Mouse (Mus musculus) CH12F3 (cell line): ENCODE measurements around the gene Msgn1.

Experiments used
- in situ Hi-C: fragments of 300-500 bp; cut with MboI; formaldehyde crosslinking; loops from 2 replicates; pipeline ENCODE4 v1.14.3; 2020; ENCODE audit warnings: low sequenced_read_pairs

Msgn1 gene

DNA sequence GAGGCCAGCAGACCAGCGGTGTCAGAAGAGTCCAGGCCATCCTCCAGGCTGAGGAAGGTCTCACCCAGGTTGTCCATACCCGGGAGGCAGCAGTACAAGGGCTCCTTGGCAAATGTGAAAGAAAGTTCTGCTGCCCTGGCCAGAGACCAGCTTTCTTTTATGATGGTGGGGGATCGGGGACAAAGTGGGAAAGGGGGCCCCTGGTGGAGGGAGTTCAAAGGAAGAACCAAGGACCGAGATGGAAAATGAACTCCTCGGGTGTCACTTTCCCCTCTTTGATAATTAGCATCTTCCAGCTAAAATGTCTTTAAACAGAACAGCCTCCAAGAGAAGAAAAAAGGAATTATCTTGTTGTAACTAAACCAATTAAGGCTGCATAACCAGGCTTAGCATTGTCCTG lies at the start of gene Msgn1:
Msgn1 (minus strand) TSS at position 101 of the 400 bp plus-strand sequence.
- in situ Hi-C loops, result no loop called here

DNA sequence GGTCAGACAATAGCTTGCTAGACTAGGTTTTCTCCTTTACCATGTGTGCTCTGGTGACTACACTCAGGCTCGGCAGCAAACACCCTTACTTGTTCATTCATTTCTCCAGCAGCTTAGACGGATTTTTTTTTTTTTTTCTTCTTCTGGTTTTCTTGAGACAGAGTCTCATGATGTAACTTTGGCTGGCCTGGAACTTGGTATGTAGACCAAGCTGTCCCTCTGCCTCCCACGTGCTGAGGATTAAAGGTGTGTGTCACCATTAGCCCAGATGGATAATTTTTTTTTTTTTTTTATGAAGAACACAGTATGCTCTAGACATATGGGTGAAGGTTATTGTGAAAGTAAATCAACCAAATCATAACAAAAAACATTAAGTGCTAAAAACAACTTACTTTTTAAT lies 41.5 kb upstream of the Msgn1 start:
- in situ Hi-C loops, result no loop called here

DNA sequence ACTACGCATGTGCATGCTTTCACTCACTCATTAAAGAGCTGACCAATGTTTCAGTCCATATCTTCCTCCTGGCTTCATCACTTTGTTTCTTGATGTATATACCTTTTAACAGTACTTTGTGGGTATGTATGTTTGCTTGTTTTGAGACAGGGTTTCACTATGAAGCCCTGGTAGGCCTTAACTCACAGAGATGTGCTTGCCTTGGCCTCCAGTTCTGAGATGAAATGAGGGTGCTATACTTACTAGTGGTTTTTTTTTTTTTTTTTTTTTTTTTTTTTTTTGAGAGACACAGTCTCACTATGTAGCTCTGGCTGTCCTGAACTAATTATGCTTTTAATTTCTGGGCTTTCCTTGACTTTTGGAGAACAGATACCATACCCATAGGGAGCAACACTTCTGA lies 38.7 kb upstream of the Msgn1 start:
- in situ Hi-C loops, result no loop called here

DNA sequence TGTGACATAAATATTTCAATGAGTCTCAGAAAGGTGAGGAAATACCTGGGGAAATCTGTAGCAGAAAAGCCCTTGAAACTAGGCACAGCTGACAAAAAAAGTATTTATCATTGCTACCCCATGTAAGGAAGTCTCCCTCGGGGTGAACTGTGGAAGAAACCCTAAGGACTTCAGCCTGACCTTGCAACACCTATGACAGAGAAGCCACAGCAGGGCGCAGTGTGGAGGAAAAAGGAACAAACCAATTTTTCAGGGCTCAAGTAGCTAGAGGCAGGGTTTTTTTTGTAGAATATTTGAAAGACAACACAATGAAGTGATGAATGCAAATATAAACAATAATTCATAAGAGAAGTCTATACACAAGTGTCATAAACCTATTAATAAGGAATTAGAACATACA lies 27.2 kb upstream of the Msgn1 start:
- in situ Hi-C loops, result no loop called here

DNA sequence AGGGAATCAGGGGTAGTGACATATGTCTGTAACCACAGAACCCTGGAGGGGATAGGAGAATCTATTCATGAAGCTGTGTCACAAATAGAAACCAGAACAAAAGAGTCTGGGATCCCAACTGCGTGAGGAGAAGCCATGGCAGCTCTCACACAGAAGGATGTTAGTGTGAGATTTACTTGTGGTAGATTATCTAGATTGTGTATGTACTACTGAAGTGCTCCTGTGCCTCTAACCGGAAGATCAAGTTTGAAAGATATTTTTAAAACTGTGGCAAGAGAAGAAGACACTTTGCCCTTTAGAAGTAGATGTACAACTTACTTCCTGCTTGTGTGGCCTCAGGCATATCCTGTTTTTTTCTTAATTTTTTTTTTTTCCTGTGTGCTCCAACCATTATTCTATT lies 21.5 kb upstream of the Msgn1 start:
- in situ Hi-C loops, result no loop called here

DNA sequence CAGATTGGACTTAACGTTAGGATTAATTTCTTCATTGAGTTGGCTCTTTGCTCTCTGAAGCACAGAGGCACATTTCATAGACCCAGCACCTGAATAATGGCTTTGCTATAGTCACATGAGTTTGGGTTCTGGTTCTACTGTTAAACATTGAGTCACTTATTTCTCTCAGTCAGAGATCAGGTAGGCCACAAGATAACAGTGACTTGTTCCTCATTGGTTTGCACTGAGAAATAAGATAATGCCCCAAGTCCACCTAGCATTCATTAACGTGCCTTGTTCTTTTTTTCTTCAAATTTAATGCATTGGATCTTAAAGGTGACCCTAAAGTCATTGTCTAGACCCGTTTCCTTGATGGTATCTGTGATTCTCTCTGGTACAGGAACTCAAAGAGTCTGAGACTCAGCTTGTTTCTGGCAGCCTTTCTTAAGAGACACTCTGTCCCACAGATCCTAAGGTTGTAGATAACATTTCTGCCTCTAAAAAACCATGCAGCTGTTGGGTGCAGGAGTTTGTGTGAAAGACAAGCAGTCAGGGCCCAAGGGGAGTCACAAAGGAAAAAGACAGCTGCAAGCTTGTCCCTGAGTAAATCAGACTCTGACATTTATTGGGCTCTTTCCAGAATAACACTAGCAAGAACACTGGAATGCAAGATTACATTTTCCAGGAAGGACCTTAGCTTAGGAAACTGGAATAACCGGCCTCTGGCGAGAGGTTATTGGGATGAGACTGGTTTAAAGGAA lies 17.9 kb upstream of the Msgn1 start:
- in situ Hi-C loops, result no loop called here

DNA sequence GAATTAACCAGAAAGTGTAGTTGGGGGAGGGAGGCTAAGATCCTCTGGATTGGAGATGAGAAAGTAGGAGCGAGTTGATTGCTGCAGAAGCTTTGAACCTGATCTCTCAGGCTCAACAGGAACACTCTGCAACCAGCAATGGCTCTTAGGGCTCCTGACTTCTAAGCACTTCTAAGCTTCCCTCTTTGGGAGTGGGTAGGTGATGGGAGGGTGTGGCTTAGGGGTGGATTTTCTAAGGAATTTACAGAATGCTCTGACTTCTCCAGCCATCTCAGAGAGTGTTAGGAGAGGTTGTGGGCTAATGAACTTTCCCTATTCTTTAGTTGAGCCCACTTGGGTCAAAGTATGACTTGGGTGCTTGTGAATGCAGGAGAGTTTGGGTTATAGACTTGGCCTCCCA lies 17.4 kb upstream of the Msgn1 start:
- in situ Hi-C loops, result no loop called here

DNA sequence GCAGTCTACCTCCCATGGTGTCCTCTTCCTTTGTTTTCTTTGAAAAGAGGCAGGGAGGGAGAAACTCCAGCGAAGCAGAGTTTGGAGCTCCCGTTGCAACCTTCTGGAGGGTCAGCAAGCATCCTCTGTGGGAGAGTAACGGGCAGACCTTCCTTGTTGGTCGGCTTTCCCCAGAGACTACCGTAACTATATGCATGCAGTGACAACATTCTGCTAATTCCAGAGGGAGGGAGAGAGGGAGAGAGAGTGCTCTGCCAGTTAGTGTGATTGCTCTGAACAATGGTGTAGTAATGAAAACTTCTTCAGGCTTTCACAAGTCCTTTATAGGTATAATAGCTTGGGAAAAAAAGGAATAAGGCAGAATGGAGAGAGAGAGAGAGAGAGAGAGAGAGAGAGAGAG lies 15.9 kb upstream of the Msgn1 start:
- in situ Hi-C loops, result no loop called here

DNA sequence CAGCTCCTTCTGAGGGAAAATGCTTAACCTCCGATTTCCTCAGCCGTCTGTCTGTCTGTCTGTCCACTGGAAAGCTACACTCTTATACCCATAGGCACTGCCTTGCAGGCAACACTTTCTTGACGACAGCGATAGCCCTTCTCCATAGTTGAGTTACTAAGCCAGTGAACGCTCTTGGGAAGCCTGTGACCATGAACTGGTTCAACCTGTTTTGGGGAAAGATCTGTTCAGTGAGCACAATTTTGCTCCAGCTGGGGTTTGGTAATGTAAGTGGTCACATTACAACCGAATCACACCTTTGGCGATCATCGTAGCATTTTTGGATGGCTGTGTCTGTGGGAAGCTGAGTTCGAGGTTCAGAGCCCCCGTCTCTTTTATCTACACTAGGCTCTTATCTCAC lies 14.3 kb upstream of the Msgn1 start:
- in situ Hi-C loops, result no loop called here

DNA sequence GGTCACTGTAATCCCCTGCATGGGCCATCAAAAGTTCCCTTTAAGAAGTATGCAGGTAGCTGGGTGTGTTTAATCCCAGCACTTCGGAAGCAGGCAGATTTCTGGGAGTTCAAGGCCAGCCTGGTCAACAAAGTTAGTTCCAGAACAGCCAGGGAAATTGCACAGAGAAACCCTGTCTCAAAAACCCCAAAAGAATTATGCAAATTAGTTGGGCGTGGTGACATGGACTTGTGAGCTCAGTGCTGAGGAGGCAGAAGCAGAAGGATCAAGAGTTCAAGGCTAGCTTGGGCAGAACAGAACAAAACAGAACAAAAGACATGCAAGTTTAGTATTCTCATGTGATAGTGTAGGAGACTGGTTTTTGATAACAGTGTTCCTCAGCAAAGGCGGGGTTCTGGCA lies 13.8 kb upstream of the Msgn1 start:
- in situ Hi-C loops, result no loop called here

DNA sequence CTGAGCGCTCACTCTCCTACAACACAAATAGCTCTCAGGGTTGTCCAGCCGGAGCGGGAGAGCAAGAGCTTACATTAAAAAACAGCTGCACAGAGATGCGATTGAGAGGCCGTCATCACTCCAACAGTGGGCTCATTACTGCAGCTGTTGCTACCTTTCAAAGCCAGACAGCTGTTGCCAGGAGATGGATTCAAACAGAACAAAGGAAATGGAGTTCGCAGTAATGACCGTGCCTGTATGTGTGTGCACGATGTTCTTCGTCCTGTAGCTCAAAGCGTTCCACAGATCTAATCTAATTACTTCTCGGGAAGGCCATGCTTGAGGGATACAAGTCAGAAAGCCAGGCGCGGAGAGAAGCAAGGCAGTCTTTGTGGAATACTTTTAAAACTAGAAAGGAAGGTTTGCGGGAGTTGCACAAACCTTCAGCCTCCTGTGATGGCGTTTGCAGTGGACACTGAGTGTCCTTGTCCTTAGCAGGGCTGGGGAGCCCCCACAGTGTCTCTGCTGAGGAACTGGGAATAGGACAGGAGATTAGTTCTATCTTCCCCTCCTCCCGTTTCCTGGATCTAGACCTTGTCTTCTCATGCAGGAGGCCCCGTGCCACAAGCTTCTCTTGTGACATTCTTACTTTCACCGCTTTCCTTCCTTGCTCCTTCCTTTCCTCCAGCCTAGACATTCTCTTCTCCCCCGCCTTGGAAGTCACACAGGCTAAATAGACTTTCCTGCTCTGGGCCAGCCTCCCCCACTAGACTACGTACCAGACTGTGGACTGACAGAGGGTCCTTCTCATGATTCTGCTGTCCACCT lies 13.0 kb upstream of the Msgn1 start:
- in situ Hi-C loops, result no loop called here

DNA sequence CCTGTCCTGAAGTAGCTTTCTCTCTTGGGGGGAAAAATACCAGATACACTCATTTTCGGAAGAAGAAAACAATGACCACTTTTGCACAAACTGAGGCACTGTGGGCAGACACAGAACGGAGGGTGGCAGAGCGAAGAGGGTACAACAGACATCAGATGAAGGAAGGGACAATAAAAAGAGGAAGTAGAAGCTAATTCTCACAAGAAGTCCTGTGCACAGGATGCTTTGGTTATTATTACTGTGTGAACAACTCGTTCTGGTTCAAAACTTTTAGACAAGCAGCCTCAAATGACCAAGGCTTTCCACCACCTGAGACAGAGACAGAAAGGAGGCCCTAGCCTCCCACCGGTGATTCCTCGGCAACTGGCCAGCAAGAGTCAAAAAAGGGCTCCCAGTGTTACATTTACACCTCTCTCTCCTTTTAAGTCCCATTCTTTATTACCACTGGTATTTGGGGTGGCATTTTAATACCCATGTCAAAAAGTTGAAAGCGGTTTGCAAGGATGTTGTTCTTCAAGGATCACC lies 9.0 kb upstream of the Msgn1 start:
- in situ Hi-C loops, result no loop called here

DNA sequence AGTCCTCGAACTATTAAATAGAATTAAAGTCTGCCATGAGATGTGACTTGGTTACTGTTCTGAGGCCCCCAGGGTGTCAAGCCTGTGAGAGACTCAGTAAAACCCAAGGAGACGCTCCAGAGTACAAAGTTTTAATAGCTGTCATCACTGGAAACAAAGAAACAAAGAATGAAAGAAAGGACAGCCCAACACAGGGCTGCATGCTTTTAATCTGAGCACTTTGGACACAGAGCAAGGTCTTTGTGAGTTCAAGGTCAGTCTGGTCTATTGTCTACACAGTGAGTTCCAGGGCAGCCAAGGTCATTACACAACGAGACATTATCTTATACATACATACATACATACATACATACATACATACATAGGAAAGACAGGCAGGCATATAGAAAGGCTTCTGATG lies 7.7 kb upstream of the Msgn1 start:
- in situ Hi-C loops, result no loop called here

DNA sequence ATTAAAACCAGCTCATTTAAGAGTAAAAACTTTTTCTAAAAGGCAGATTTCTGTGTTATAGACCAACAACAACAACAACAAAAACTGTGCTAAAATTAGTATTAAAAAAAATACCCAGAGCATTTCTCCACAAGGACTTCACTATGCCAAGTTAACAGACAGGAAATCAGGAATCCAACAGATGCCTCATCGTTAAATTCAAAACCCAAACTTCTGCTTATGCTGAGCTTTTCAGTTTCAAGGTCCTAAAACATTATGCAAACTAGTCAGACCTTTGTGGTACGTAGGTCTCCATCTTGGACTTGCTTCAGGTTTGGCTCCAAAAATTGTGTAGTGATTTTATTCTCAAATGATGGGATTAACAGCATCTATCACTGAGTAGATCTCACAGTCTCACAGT lies 6.8 kb upstream of the Msgn1 start:
- in situ Hi-C loops, result no loop called here

DNA sequence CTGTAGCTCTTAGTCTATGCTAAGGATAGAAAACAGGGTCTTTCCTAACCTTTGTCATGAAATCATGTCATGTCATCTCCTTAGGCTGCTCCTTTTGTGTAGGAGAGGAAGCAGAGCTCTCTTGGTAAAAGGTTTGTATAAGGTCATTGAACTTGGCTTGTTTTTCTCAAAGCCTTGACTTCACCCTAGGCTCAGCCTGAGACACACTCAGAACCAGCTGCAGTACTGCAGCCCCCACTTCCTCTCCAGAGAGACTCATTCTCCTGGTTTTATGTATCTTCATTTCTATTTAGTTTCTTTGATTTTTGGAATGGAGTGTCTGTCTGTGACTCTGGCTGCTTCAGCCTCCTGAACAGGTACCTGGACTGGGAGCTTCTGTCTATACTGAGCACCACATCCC lies 6.0 kb upstream of the Msgn1 start:
- in situ Hi-C loops, result no loop called here

DNA sequence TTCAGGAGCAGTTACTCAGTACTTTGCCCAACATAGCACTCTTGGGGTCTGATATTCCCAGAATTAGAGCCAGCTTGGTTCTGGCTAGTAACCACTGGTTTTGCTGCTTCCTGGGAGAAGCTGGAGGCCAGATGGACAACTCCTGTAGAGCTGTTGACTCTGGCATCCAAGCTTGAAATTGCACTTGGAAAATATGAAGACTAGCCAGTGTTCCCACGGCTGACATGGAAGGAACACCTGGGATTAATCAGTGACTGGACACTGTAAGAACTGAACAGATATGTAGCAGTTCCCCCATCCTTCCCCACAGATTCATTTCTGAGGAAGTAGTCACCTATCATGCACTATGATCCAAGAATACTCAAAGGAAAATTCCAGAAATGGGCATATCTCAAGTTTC lies 4.1 kb upstream of the Msgn1 start:
- in situ Hi-C loops, result no loop called here

DNA sequence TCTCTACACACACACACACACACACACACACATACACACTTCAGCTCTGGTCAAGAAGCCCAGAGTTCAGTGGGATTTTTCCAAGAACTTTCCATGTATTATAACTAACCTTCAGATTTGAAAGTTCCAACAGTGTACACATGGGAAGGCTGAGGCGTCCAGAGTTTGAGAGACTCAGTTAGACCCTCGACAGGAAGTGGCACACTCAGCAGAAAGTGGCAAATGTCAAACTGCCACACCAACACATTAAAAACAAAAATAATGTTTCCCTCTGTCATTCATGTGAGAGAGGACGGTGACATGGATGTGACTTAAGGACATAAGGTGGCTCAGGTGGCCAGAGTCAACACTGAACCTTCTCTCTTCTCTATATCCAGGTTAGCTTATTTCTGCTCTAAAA lies 1.6 kb upstream of the Msgn1 start:
- in situ Hi-C loops, result no loop called here

DNA sequence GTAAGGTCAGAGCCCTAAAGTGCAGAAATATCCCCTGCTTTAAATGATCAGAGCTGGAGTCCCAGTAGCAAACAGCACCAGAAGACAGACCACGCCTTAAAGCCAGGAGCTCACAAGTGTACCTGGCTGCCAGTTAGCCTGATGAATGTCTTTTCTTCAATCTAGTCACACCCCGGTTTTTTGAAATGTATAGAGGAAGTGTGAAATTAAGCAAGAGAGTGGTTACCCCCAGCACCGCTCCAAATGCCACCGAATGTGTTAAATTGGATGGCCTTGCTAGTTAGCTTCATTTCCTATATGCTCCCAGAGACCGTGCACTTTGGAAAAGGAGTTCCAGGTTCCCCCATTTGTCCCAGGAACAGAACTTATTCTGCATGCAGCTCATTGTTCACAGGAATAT lies 864 bp upstream of the Msgn1 start:
- in situ Hi-C loops, result no loop called here

DNA sequence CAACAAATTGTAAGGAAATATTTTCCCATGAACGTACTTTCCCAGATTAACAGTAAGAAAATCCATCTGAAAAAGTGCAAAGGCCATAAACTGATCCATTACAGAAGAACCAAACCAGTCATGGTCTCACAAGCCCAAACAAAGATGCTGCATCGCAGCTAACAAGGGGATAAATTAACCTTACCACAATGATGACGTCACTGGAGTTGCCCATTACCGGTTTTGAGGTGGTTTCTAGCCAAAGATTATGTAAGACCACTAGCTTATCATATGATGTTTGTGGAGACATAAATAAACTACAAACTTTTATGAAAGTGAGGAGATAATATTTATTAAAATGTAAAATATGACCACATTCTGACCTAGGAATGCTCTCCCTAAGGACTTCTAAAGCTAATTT lies 2.5 kb downstream of the Msgn1 start:
- in situ Hi-C loops, result no loop called here

DNA sequence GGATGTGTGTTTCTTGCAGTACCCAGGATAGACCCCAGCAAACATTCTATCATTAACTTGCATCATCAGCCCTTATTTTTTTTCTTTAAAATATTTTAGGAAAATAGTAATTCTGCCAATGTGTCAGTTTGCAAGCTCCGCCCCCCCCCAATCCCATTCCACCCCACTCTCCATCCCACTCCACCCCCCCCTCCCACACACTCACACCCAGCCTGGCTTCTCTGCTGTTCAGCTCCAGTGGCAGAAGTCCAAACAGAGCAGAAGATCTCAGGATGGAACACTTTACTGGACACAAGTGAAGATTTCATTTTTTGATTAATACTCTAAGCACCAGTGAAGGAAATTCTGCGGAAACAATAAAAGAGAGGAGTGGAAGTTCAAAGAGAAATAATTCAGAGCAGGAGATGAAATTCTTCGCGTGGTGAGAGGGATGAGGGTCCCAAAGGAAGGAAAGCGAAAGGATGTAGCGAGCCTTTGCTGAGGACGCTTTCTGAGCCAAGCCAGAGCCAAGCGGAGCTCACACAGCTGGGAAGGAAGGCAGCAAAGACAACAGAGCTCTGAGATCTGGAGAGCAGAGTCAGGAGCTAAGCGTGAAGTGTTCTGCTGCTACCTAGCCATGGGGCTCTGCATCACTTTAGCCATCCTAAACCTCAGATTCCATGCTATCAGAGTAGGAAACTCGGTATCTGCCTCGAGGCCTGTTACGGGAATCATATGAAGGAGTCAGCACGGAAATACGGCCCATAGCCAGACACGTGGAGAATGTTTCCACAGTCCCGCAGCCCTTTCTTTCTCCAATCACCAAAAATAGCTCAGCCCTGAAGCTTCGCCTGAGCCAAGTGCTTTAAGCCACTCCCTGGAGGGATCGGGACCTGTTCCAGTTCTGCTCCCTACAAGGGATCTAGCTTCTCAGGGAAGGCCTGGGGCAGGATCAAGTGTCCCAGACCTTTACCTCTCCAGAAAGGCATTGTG lies 4.8 kb downstream of the Msgn1 start:
- in situ Hi-C loops, result no loop called here

DNA sequence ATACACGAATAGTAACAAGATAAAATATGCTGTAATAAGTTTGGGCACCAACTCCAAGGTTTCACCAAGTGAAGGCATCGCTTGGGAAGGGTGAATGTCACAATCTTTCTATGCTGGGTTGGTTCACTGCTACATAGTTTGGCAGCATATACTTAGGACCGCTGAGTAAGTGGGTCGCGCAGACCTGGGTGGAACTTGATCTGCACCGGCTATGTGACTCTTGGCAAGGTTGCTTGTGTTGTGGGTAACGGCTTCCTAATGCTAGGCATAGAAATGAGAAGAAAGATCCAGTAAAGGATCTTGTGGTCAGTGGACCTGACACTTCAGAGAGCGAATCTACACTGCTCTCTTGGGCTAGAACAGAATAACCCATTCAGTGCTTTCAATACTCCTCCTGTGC lies 6.3 kb downstream of the Msgn1 start:
- in situ Hi-C loops, result no loop called here
